Mouse (Mus musculus) neural tube, embryonic 11.5 days (tissue): ENCODE results near the gene Ldlr. TPM values are rescaled to one million over a fixed set of nuclear protein-coding genes. Genes with fewer than 3 reads are reported as not detected.
A peak's percentile ranks its signal among the peaks of the same experiment; 100 is the strongest.
"Not testable (repeated sequence)": the region's sequence is repeated elsewhere in the genome, so short reads cannot be mapped to it uniquely, and the experiment has no call there.

Experiments used
- ATAC-seq: fragments of 200-750 bp; cut with Nextera tagmentation; 2 replicates; pipeline ENCODE4 v1.8.0; 2017; ENCODE audit warnings: moderate number of reproducible peaks, mild to moderate bottlenecking, moderate TSS enrichment, moderate library complexity; ENCODE audit not compliant: insufficient read depth, low FRiP score, low TSS enrichment
- DNase-seq: peaks from one replicate; pipeline ENCODE4 v3.0.0-alpha.2; 2015; ENCODE audit warnings: low spot score
- H3K27ac ChIP-seq: fragments of 300-500 bp; sonication (generic); 2 replicates; pipeline ENCODE4 v1.5.1; 2014; ENCODE audit warnings: low read depth, mild to moderate bottlenecking, low read length
- H3K27me3 ChIP-seq: fragments of 300-500 bp; sonication (generic); 2 replicates; pipeline ENCODE4 v1.6.1; 2014; ENCODE audit warnings: mild to moderate bottlenecking, low read length, mixed read lengths; ENCODE audit not compliant: control insufficient read depth, insufficient read depth
- H3K36me3 ChIP-seq: fragments of 300-500 bp; sonication (generic); 2 replicates; pipeline ENCODE4 v1.6.1; 2014; ENCODE audit warnings: mild to moderate bottlenecking, low read length, moderate library complexity, mixed read lengths; ENCODE audit not compliant: control insufficient read depth, insufficient read depth
- H3K4me1 ChIP-seq: fragments of 300-500 bp; sonication (generic); 2 replicates; pipeline ENCODE4 v1.6.1; 2014; ENCODE audit warnings: low read length, mixed read lengths; ENCODE audit not compliant: control insufficient read depth, insufficient read depth
- H3K4me2 ChIP-seq: fragments of 300-500 bp; sonication (generic); 2 replicates; pipeline ENCODE4 v1.6.1; 2014; ENCODE audit warnings: low read depth, mild to moderate bottlenecking, moderate library complexity
- H3K4me3 ChIP-seq: fragments of 300-500 bp; sonication (generic); 2 replicates; pipeline ENCODE4 v1.5.1; 2014; ENCODE audit warnings: low read depth, low read length
- H3K9ac ChIP-seq: fragments of 300-500 bp; sonication (generic); 2 replicates; pipeline ENCODE4 v1.6.1; 2014; ENCODE audit warnings: mild to moderate bottlenecking, low read length
- H3K9me3 ChIP-seq: fragments of 300-500 bp; sonication (generic); 2 replicates; pipeline ENCODE4 v1.6.1; 2016; ENCODE audit warnings: low read length; ENCODE audit not compliant: control insufficient read depth
- WGBS: fragments of 180-500 bp; shearing (Covaris S2); extraction: QIAGEN DNeasy Blood & Tissue Kit; methylation state at CpG from one replicate; pipeline ENCODE4 v1.1.7; 2014; 5-methylcytosine and 5-hydroxymethylcytosine counted together
- polyA plus RNA-seq: library from polyadenylated mRNA; unstranded; fragments of >200 nt; fragmentation: Nextera tagmentation; extraction: Ambion mirVana; gene quantifications from 2 replicates; pipeline ENCODE4 v1.2.1, GENCODE M21; 2014

Gene Ldlr
- polyA plus RNA-seq, 1 experiment from 2014 or later = 22.5 TPM

- no peaks in the 10 kb centered on the region for H3K27me3 ChIP-seq
- ATAC-seq = no peak
- 0 out of 2 replicates have a peak overlapping the region, but pooled peaks have one; percentile 39 for H3K27ac ChIP-seq
- DNase-seq = peak; percentile 68
- no peak overlapping the region for H3K9ac ChIP-seq
- 11% methylated on average over 6 of the region's 6 CpGs for WGBS
- no peak overlapping the region for H3K4me2 ChIP-seq
- H3K4me3 ChIP-seq = no peak overlapping the region
- H3K9me3 ChIP-seq = no peaks in the 10 kb centered on the region
- no peaks in the 10 kb centered on the region for H3K36me3 ChIP-seq
- H3K4me1 ChIP-seq = no peaks in the 10 kb centered on the region
These were observed 63.6 kb downstream of the Ldlr start for GRCm38 (mm10) chr9:21786906-21787305.

- Histone ChIP-seq H3K9me3 (no peaks in the 10 kb centered on the region), H3K36me3 (no peaks in the 10 kb centered on the region), H3K27ac (no peak overlapping the region), H3K4me3 (no peak overlapping the region), H3K9ac (no peak overlapping the region), H3K27me3 (no peaks in the 10 kb centered on the region), H3K4me1 (no peaks in the 10 kb centered on the region), H3K4me2 (no peak overlapping the region)
- ATAC-seq (no peak), DNase-seq (no peak)
- 81% methylated on average over 5 of the region's 5 CpGs for WGBS
These were observed 64.4 kb downstream of the Ldlr start for GRCm38 (mm10) chr9:21787654-21788053.

- Histone ChIP-seq H3K9me3 (no peaks in the 10 kb centered on the region), H3K36me3 (no peaks in the 10 kb centered on the region), H3K27ac (no peak overlapping the region), H3K4me2 (no peak overlapping the region), H3K9ac (no peak overlapping the region), H3K27me3 (no peaks in the 10 kb centered on the region), H3K4me3 (no peak overlapping the region), H3K4me1 (no peaks in the 10 kb centered on the region)
- ATAC-seq = no peak
- 79% methylated on average over 9 of the region's 9 CpGs for WGBS
- no peak for DNase-seq
These were observed 65.0 kb downstream of the Ldlr start for GRCm38 (mm10) chr9:21788234-21788633.

- no peak overlapping the region for H3K9ac ChIP-seq
- H3K4me2 ChIP-seq = no peak overlapping the region
- DNase-seq (no peak), ATAC-seq (no peak)
- no peaks in the 10 kb centered on the region for H3K9me3 ChIP-seq
- 95% methylated on average over 8 of the region's 8 CpGs for WGBS
- peaks cover 7% of the 10 kb centered on the region; the same call in 1 of the 2 replicates for H3K36me3 ChIP-seq
- no peak overlapping the region for H3K27ac ChIP-seq
- H3K27me3 ChIP-seq = no peaks in the 10 kb centered on the region
- H3K4me1 ChIP-seq = peaks cover 5% of the 10 kb centered on the region; the same call in 1 of the 2 replicates
- no peak overlapping the region for H3K4me3 ChIP-seq
These were observed 68.6 kb downstream of the Ldlr start for GRCm38 (mm10) chr9:21791861-21792260.

- H3K27ac ChIP-seq = no peak overlapping the region
- H3K36me3 ChIP-seq = peaks cover 7% of the 10 kb centered on the region; the same call in 1 of the 2 replicates
These were observed 69.4 kb downstream of the Ldlr start for GRCm38 (mm10) chr9:21792644-21793043.

GRCm38 (mm10) chr9:21793507-21793906 is 70.2 kb downstream of the Ldlr start:
- H3K9me3 ChIP-seq, ATAC-seq, H3K4me3 ChIP-seq, H3K27ac ChIP-seq, H3K4me1 ChIP-seq, H3K36me3 ChIP-seq, H3K27me3 ChIP-seq, H3K4me2 ChIP-seq, DNase-seq, H3K9ac ChIP-seq: not testable (repeated sequence)
- 96% methylated on average over 6 of the region's 6 CpGs for WGBS

More at GRCm38 (mm10) chr9:21792644-21793043, 69.4 kb downstream of the Ldlr start:
- DNase-seq (no peak), ATAC-seq (no peak)
- no peaks in the 10 kb centered on the region for H3K9me3 ChIP-seq
- H3K4me2 ChIP-seq = no peak overlapping the region
- no peak overlapping the region for H3K9ac ChIP-seq
- WGBS = 85% methylated on average over 8 of the region's 8 CpGs
- no peaks in the 10 kb centered on the region for H3K27me3 ChIP-seq
- no peak overlapping the region for H3K4me3 ChIP-seq
- peaks cover 6% of the 10 kb centered on the region; the same call in 1 of the 2 replicates for H3K4me1 ChIP-seq

- ATAC-seq = no peak
These were observed 71.1 kb downstream of the Ldlr start for GRCm38 (mm10) chr9:21794344-21794834.

GRCm38 (mm10) chr9:21794925-21795324 is 71.6 kb downstream of the Ldlr start:
- 89% methylated on average over 21 of the region's 25 CpGs for WGBS
- no peak overlapping the region for H3K4me3 ChIP-seq
- no peak for DNase-seq
- H3K9ac ChIP-seq = no peak overlapping the region
- no peak overlapping the region for H3K4me2 ChIP-seq
- no peak overlapping the region for H3K27ac ChIP-seq
- H3K9me3 ChIP-seq = no peaks in the 10 kb centered on the region
- peaks cover 6% of the 10 kb centered on the region; the same call in 1 of the 2 replicates for H3K4me1 ChIP-seq
- H3K27me3 ChIP-seq = no peaks in the 10 kb centered on the region
- H3K36me3 ChIP-seq = peaks cover 7% of the 10 kb centered on the region; the same call in 1 of the 2 replicates
- ATAC-seq = no peak

More at GRCm38 (mm10) chr9:21794344-21794834, 71.1 kb downstream of the Ldlr start:
- H3K9me3 ChIP-seq = no peaks in the 10 kb centered on the region
- no peak overlapping the region for H3K4me3 ChIP-seq
- no peaks in the 10 kb centered on the region for H3K27me3 ChIP-seq
- DNase-seq = no peak
- no peak overlapping the region for H3K4me2 ChIP-seq
- 95% methylated on average over 18 of the region's 18 CpGs for WGBS
- H3K9ac ChIP-seq = no peak overlapping the region
- no peak overlapping the region for H3K27ac ChIP-seq
- peaks cover 6% of the 10 kb centered on the region; the same call in 1 of the 2 replicates for H3K4me1 ChIP-seq
- H3K36me3 ChIP-seq = peaks cover 7% of the 10 kb centered on the region; the same call in 1 of the 2 replicates

GRCm38 (mm10) chr9:21795579-21795978 is 72.3 kb downstream of the Ldlr start:
- no peak overlapping the region for H3K4me3 ChIP-seq
- 81% methylated on average over 5 of the region's 5 CpGs for WGBS
- DNase-seq (no peak), ATAC-seq (no peak)
- H3K4me2 ChIP-seq = no peak overlapping the region
- no peaks in the 10 kb centered on the region for H3K27me3 ChIP-seq
- H3K9ac ChIP-seq = no peak overlapping the region
- no peaks in the 10 kb centered on the region for H3K9me3 ChIP-seq
- peaks cover 6% of the 10 kb centered on the region; the same call in 1 of the 2 replicates for H3K4me1 ChIP-seq
- no peak overlapping the region for H3K27ac ChIP-seq
- H3K36me3 ChIP-seq = peaks cover 7% of the 10 kb centered on the region; the same call in 1 of the 2 replicates
